Mouse (Mus musculus) lung, postnatal 0 days (tissue): ENCODE measurements around the gene Col1a1.

ENCODE experiments used
- CTCF ChIP-seq: IDR thresholded peaks from 2 replicates; pipeline ENCODE4 v1.5.1; 2016; ENCODE audit warnings: antibody characterized with exemption, mild to moderate bottlenecking
- EP300 ChIP-seq: IDR thresholded peaks from 2 replicates; pipeline ENCODE4 v1.6.1; 2016; ENCODE audit warnings: antibody characterized with exemption, mild to moderate bottlenecking, control low read depth

DNA sequence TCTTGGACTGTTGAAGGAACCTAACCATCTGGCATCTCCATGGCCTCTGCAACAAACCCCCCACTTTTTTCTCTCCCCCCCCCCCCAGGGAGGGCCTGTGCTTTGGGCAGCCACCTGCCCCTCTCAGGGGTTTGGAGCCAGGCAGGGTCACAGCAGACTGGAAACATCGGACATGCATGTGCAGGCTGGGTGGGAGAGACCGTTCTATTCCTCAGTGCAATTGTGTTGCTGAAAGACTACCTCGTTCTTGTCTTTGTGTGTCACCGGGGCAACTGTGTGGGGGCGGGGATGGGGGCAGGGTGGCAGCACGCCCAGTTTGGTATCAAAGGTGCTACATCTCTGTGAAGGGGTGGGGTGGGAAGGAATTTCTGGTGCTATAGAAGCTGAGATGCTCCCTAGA lies 16.1 kb downstream of the Col1a1 start:
- TF ChIP-seq EP300: no peak
- TF ChIP-seq CTCF: no peak
